Mouse (Mus musculus): ENCODE data around the gene Itgad.
A peak's percentile ranks its signal among the peaks of the same experiment; 100 is the strongest.

Gene Itgad

DNA sequence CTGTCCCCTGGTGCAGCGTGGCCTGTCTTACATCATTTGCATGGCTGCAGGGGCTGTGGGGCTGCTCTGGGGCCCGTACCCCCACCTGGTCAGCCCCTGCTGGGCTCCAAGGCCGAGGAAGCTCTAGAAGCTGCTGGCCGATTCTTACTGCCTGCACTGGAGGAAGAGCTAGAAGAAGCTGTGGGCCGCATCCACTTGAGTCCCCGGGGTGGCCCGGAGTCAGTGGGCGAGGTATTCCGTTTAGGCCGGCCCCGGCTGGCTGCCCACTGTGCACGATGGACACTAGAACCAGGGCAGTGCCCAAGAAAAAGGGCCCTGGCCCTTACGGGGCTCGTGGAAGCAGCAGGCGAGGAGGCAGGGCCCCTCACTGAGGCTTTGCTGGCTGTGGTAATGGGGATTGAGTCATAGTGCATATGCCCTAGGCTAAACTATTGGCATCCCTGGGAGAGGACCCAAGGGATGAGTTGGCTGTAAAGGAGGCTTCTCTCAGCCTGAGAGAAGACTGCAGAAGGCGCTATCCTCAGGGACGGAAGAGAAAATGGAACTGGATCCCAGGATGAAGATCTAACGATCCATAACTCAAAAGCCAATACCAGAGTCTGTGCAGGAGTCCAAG lies 90.3 kb downstream of the Itgad start:
- DNase-seq (ENCODE audit: low spot score) = no peak

DNA sequence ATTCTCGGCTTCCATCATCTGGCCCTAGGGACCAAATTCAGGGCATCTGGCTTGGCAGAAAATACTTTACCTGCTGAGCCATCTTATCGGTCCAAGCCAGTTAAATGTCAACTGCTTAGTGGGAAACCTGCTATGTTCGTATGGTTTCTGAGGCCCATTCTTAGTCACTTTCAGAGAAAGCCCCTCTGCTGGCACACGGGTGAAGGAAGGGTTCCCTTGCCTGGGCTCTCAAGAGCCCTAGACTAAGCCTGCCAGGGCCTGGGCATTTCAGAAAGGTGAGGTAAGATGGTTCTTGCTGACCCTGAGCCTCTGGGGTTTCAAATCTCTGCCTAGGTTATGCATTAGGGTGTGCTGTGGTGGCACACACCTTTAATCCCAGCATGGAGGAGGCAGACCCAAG lies 91.4 kb downstream of the Itgad start:
- DNase-seq (ENCODE audit: low spot score) = no peak

DNA sequence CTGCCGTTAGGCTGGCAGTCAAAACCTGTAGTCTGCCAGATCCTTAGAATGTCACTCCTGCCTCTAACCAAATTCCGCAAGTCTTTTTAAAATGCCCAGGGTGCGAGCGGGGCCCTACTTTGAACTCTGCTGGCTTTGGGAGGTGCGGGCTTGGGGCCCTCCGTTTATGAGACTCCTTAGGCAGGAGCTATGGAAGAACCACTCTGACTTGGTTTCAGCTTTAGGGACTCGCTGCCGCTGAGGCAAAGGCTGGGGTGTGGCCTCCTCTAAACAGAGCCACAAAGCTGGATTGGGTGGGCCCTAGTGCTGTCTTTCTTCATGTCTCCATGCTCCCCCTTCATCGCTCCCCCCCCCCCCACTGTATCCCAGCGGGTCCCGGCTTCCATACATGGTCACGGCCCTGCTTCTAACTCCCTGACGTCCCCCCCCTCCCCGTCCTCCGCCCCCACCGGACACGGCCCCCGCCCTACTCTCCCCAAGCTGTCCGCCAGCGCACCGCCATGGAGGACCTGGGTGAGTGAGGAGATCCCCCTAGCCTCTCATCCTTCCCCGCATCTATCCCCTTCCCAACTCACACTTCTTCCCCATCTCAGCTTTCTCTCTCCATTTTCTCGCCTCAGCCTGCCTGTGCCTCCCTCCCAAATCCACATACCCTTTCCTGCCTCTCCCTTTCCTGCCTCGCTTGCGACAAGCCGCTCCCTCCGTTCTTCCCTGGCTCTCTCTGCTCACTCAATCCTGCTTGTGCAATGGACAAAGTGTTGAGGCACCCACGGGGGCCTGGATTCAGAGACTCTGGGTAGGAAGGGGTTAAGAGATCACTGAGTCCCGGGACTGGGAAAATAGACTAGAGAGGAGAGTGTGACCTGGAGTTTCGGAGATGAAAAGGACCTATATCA lies 92.6 kb downstream of the Itgad start, which contains the start of gene Tgfb1i1:
Tgfb1i1 (plus strand) TSS at position 317 of the 896 bp plus-strand sequence.
- DNase-seq (ENCODE audit: low spot score) = peak; percentile 63

DNA sequence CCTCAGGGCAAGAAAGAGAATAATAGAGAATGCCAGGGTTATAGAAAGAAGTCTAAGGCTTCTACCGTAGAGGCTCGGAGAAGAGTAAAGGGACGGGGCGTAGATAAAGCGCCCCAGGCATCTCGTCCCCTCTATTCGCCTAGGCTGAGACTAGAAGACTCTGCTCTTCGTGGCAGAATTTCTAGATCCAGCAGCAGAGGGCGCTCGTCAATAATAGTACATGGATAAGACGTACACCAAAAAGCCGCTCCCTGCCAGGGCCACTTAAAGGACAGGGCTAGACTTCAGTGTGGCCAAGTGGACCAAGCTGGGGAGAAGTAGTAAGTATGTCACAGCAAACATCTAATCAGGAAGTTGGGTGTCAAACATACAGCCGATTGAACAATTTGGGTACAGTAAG lies 93.3 kb downstream of the Itgad start:
- peak; percentile 74 for DNase-seq (ENCODE audit: low spot score)

DNA sequence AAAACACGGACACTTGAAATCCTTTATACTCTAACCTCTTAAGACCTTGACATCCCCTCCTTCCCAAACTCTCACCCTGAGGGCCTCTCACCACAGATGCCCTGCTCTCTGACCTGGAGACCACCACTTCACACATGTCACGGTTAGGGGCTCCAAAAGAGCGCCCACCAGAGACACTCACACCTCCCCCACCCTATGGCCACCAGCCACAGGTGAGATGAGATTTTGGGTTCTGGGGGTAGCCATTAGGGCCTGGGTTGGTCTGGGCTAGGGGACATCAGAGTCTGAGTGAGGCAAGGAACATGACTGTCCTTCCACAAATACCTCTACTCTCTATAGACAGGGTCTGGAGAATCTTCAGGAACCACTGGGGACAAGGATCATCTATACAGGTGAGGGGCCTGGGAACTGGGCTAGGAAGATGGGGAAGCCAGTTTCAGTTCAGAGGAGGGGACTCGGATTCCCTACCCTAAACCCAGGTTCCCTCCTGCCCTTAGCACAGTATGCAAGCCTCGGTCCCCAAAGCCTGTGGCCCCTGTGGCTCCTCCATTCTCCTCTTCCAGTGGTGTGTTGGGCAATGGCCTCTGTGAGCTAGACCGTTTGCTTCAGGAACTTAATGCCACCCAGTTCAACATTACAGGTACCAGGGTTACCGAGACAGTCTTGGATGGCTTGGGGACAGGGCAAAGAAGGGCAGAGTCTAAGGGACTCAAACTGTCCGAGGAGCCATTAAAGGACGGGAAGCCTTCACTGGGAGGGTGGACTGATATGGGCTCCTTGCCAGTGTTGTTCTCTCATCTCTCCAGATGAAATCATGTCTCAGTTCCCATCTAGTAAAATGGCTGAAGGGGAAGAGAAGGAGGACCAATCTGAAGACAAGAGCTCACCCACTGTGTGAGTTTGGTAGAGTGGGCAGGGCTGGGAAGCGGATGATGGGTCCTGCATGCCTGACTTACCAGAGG lies 94.2 kb downstream of the Itgad start:
- DNase-seq (ENCODE audit: low spot score) = no peak

DNA sequence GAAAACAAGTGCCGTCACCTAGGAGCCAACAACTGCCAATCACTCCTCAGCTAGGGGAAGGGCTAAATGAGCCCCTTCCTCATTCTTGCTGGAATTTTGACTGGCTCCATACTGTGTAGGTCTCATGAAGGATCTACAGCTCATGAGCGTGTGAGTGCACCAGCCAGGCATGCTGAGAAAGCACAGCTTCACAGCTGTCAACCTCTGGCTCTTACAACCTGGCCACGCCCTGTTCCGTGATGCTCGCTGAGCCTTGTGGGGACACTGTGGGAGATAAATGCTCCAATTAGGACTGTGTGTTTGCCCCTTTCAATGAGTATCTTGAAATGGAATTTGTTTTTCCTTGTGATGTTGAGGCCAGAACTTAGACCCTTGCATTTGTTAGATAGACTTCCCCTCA lies 95.8 kb downstream of the Itgad start:
- no peak for DNase-seq (ENCODE audit: low spot score)

DNA sequence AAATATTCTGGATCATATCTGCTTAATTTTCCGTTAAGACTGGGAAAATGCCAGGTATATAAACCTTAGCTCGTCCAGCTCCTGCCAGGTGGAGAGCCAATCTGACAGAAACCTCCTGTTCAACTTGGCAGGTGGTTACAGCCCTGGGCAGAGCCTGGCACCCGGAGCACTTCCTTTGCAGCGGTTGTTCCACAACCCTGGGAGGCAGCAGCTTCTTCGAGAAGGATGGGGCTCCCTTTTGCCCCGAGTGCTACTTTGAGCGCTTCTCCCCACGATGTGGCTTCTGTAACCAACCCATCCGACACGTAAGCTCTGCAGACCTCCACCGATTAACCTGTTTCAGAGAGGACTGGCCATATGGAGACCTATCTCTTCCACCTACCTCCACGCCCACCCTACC lies 97.8 kb downstream of the Itgad start:
- DNase-seq (ENCODE audit: low spot score) = no peak

DNA sequence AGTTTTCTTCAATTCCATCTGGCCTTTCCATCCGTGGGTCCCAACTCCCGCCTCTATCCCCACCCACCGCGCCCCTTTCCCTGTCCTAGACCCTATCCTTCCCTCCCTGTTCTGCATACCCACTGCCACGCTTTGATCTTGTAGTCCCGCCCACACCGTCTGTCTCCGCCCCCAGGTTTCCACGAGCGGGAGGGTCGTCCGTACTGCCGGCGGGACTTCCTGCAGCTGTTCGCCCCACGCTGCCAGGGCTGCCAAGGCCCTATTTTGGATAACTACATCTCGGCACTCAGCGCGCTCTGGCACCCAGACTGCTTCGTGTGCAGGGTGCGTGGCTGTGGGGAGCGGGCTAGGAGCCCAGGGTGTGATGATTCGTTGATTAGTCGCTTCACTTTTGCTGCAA lies 98.4 kb downstream of the Itgad start:
- DNase-seq (ENCODE audit: low spot score) = no peak

DNA sequence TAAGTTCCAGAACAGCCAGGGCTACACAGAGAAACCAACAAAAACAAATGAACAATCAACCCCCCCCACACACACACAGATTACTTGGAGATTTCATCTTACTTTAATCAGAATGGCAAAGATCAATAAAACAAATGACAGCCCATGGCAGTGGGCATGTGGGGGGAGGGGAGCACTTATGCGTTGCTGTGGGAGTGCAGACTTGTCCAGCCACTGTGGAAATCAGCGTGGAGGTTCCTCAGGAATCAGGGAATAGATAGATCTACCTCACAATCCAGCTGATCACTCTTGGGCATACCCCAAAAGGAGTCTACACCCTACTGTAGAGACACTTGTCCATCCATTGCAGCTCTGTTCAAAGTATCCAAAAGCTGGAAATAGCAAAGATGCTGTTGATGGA lies 100.8 kb downstream of the Itgad start:
- DNase-seq (ENCODE audit: low spot score) = no peak

DNA sequence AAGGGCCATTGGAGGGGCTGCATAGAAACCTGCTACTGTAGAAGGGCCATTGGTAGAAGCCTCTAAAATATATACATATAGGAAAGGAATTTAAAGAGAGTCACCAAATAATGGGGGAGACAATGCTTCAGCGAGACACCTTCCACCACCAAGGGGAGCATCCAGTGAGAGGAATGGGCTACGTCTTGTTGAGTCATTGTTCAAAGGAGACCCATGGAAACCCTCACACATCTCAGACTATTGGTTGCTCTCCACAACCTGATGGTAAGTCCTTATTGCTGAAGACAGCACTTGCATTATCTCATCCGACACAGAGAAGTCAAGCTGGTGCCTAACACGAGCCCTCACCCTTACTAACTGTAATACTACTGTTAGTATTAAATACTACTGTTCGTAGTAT lies 101.6 kb downstream of the Itgad start:
- DNase-seq (ENCODE audit: low spot score) = no peak

DNA sequence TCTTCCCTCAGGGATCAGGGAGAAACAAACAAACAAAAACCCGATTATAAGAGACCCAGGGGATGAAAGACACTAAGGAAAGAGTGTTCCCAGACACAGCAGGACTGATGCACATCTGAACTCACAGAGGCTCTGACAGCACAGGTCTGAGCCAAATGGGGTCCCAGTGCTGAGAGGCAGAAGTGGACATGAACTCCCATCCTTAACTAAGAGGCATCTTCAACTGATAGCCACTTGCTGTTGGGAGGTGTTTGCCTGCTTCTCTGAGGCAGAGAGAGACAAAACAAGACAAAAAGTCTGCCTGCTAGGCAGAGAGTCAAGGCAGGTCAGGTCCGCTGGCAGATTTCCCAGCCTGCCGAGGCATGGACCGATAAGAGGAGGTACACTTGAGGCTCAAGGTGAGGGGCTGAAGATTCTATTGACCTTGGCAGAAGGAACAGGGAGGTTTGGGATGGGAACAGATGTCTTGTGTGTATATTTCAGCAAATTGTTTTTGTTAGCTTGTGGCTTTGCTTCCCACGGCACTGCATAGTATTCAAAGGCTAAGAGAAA lies 102.7 kb downstream of the Itgad start:
- peak; percentile 84 for DNase-seq (ENCODE audit: low spot score)

DNA sequence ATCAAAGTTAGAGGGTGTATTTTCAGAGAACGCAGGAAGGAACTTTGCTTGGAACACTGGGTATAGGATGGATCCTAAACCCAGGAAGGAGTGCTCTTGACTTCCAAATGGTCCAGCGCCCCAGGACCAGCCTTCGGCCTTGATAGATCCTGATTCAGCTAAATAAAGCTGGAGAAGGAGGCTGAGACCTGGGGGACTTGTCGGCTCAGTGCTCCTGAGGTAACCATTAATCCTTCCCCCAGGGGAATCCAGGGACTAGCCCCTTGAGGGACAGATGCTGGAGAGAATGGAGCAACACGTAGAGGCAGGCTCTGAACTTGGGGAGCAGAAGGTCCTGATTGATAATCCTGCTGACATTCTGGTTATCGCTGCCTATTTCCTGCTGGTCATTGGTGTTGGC lies 111.2 kb downstream of the Itgad start, which contains the start of gene Slc5a2:
Slc5a2 (plus strand) TSS at position 247 of the 400 bp plus-strand sequence.
- DNase-seq (ENCODE audit: low spot score) = no peak

DNA sequence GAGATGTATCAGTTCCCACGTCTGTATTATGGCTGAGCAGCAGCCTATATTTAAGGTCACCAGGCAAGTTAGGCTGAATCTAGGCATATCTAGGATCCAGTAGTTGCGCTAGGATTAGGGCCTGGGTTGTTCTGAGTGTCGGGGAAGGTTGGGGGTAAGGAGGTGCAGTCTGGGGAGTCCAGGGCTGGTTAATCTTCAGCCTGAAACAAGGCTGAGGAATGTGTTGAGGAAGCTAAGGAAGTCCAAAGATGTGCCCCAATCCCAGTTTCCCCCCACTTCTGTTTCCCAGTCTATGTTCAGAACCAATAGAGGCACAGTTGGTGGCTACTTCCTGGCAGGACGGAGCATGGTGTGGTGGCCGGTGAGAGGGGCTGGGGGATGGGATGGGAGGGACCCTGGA lies 111.9 kb downstream of the Itgad start:
- no peak for DNase-seq (ENCODE audit: low spot score)

DNA sequence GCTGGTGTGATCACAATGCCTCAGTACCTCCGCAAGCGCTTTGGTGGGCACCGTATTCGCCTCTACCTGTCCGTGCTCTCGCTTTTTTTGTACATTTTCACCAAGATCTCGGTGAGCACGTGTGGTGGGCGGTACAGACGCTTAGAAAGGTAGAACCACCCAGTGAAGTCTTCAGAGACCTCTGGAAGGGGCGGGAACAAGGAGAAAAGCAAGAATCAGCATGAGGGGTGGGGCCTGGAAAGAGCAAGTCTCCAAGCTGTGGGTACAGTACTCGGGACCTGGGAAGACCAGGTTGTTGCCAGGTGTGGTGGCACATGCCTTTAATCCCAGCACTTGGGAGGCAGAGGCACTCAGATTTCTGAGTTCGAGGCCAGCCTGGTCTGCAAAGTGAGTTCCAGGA lies 113.2 kb downstream of the Itgad start:
- no peak for DNase-seq (ENCODE audit: low spot score)

DNA sequence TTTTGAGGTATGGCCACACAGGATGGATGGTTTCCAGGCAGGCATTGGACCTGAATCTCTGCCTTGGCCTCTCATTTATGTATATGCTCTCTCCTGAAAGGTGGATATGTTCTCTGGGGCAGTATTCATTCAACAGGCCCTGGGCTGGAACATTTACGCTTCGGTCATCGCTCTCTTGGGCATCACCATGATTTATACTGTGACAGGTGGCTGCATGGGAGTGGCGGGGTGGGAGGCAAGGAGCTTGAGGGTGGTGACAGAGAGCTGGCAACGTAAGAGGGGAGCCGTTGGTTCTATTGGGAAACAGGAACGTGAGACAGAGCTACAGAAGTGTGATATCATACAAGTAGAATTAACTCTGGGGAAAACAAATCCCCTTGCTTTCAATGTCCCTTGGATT lies 113.6 kb downstream of the Itgad start:
- DNase-seq (ENCODE audit: low spot score) = no peak

DNA sequence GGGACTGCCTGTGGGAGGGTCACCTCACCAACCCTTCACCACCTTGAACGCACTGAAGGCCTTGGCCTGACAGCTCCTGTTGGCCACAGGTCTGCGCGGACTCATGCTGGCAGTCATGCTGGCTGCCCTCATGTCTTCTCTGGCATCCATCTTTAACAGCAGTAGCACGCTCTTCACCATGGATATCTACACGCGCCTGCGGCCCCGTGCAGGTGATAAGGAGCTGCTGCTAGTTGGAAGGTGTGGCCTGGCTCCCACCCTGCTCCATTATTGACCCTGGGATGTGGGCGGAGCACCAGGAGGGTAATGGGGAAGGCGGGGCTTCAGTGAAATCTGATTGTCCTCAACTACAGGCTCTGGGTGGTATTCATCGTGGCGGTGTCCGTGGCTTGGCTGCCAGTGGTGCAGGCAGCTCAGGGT lies 116.3 kb downstream of the Itgad start:
- DNase-seq (ENCODE audit: low spot score) = no peak

DNA sequence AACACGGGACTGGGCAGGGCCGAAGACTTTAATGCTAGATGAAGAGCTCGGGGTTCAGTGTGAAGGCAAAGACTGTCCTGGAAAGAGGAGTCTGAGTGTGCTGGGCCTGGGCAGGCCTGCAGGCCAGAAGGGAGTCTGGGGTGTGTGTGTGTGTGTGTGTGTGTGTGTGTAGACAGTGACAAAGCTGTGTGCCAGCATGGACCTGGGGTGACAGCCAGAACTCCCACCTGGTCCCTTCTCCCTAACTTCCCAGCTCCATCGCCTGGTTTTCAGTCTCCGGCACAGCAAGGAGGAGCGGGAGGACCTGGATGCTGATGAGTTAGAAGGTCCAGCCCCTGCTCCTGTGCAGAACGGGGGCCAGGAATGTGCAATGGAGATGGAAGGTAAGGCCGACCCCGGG lies 117.3 kb downstream of the Itgad start:
- no peak for DNase-seq (ENCODE audit: low spot score)

Data from ovary, adult 18-20 months (tissue).